Mouse (Mus musculus): ENCODE measurements at regions not wholly inside any gene's neighbourhood (a gene's known extent, or its start where the extent isn't known, plus 50 kb on each side); places are given as distances from the start of the nearest gene placed in this dataset.

- no peak for TF ChIP-seq CTCF (conservative IDR thresholded peaks at IDR 0.05; ENCODE audit: insufficient read depth, insufficient read length, low read depth, low read length)
- TF ChIP-seq POLR2A (IDR thresholded peaks at IDR 0.05; ENCODE audit: low read depth, low read length), result no peak
Observed at GRCm38 (mm10) chr7:73310581-73311136, 64.7 kb upstream of the Rgma start.

All from kidney, adult 2 months (tissue).